Mouse (Mus musculus): ENCODE measurements around the gene Prdm16. TPM values are rescaled to one million over a fixed set of nuclear protein-coding genes. Genes with fewer than 3 reads are reported as not detected.
A peak's percentile ranks its signal among the peaks of the same experiment; 100 is the strongest.

Prdm16 gene
- polyA plus RNA-seq, 1 experiment from 2014 or later = 2.1 TPM

DNA sequence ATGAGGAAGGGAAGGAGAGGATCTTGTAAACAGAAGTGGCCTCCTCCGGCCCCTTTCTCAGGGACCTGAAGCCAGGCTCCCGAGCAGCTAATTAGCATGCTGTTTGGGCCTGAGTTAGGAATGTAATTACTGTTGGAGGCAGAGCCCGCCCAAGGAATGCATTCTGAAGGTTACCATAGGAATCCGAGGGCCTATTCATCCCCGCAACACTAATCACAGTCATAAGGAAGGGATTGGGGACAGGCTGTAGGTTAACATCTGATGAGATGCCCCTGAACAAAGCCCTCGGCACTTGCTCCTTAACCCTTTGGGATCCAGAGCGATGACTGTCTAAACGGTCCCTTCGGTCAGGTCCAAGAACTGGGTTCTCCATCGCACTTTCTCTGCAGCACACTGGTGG lies 36.7 kb downstream of the Prdm16 start:
- peaks cover 29% of the 10 kb centered on the region for H3K4me1 ChIP-seq (ENCODE audit: control insufficient read depth, low read depth, low read length)
- no peaks in the 10 kb centered on the region for H3K27me3 ChIP-seq (ENCODE audit: control insufficient read depth, insufficient read depth, low read depth, low read length)
- ATAC-seq (ENCODE audit: low read depth) = no peak
- WGBS (ENCODE audit: insufficient replicate concordance) = 59% methylated on average over 10 of the region's 10 CpGs
- no peak overlapping the region for H3K27ac ChIP-seq (ENCODE audit: low read length)
- no peak overlapping the region for H3K4me2 ChIP-seq (ENCODE audit: low read depth, low read length)
- H3K4me3 ChIP-seq (ENCODE audit: low read depth, low read length) = no peak overlapping the region
- no peak overlapping the region for H3K9ac ChIP-seq (ENCODE audit: low read depth, low read length)
- no peaks in the 10 kb centered on the region for H3K9me3 ChIP-seq (replicated peaks; ENCODE audit: control insufficient read depth, low read length)
- H3K36me3 ChIP-seq (ENCODE audit: control insufficient read depth, insufficient read depth) = no peaks in the 10 kb centered on the region

DNA sequence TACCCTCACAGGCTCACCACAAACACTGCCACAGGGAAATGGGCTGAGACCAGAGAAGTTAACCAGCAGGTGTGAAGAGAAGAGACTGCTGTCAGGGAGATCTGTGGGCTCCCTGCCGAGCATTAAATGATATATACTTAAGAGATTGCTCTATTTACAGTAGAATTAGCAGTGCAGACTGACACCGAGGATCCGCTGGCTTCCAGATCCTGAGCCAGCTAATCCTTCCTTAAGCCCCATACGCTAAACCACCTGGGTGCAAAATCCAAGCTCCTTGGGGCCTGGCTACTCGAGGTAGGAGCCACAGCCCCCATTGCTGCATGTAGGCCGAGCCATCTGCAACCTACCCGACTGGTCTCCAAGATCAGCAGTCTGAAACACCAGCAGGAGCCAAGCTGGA lies 38.3 kb downstream of the Prdm16 start:
- Histone ChIP-seq H3K27ac (ENCODE audit: low read length) (no peak overlapping the region), H3K9ac (ENCODE audit: low read depth, low read length) (no peak overlapping the region), H3K36me3 (ENCODE audit: control insufficient read depth, insufficient read depth) (no peaks in the 10 kb centered on the region), H3K9me3 (replicated peaks; ENCODE audit: control insufficient read depth, low read length) (no peaks in the 10 kb centered on the region), H3K4me1 (ENCODE audit: control insufficient read depth, low read depth, low read length) (peaks cover 13% of the 10 kb centered on the region), H3K27me3 (ENCODE audit: control insufficient read depth, insufficient read depth, low read depth, low read length) (no peaks in the 10 kb centered on the region), H3K4me2 (ENCODE audit: low read depth, low read length) (no peak overlapping the region), H3K4me3 (ENCODE audit: low read depth, low read length) (no peak overlapping the region)
- ATAC-seq (ENCODE audit: low read depth) = no peak
- 59% methylated on average over 7 of the region's 7 CpGs for WGBS (ENCODE audit: insufficient replicate concordance)

DNA sequence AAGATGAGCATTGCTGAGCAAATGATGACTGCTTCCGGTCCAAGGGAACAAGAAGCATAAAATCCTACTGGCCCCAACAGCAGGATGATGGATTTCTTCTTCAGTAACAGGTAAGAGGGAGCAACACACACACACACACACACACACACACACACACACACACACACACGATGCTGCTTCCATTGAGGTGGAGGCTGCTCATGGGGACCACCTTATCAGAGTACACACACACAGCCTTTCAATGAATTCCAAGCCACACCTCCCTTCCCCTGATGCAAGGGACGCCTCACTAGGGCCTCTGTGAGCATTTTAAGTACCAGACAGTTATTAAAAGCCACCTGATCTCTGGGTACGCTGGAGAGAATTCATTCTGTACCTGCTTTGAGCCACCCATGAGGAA lies 39.9 kb downstream of the Prdm16 start:
- Histone ChIP-seq H3K36me3 (ENCODE audit: control insufficient read depth, insufficient read depth) (no peaks in the 10 kb centered on the region), H3K4me2 (ENCODE audit: low read depth, low read length) (no peak overlapping the region; the same call in 1 of the 2 replicates), H3K27ac (ENCODE audit: low read length) (no peak overlapping the region), H3K9me3 (replicated peaks; ENCODE audit: control insufficient read depth, low read length) (no peaks in the 10 kb centered on the region), H3K27me3 (ENCODE audit: control insufficient read depth, insufficient read depth, low read depth, low read length) (no peaks in the 10 kb centered on the region), H3K4me3 (ENCODE audit: low read depth, low read length) (no peak overlapping the region), H3K9ac (ENCODE audit: low read depth, low read length) (no peak overlapping the region), H3K4me1 (ENCODE audit: control insufficient read depth, low read depth, low read length) (peaks cover 12% of the 10 kb centered on the region)
- WGBS (ENCODE audit: insufficient replicate concordance) = 26% methylated on average over 4 of the region's 4 CpGs
- peak; percentile 80 for ATAC-seq (ENCODE audit: low read depth)

DNA sequence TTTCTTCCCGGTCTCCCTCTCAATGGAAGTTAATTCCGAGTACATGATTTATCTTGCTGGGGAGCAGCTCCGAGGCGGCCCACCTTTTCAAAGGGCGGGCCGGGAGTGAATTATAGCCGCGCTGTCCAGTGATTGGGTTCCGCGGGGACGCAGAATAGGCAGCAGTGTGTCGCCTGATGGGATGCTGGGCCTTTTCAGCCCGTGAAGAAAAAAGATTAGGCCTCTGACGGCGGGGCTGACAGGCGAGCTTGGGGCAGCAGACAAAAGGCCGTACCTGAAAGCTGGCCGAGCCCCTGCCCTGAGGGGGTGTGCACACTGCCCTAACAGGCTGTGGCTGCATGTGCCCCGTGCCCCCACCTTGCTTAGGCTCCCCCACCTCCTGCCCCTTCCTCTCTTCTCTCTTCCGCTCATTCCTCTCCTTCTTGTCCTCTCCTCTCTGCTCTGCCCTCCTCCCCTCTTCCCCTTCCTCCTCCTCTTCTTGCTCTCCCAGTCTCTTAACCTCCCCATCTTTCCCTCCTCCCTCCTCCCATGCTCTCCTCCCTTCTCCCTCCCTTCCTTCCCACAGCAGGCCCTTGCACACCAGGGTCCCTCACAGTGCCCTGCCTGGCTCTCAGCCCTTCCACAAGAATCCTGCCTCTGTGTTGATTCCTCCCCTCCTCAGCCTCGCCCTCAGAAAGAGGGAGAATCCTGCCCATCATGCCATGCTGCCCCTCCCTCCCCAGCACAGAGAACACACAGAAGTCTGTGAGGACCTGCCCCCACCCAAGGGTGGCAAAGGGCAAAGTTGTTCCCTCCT lies 41.7 kb downstream of the Prdm16 start:
- Histone ChIP-seq H3K4me2 (ENCODE audit: low read depth, low read length) (no peak overlapping the region), H3K27ac (ENCODE audit: low read length) (no peak overlapping the region), H3K4me1 (ENCODE audit: control insufficient read depth, low read depth, low read length) (peaks cover 12% of the 10 kb centered on the region), H3K27me3 (ENCODE audit: control insufficient read depth, insufficient read depth, low read depth, low read length) (no peaks in the 10 kb centered on the region), H3K36me3 (ENCODE audit: control insufficient read depth, insufficient read depth) (no peaks in the 10 kb centered on the region), H3K4me3 (ENCODE audit: low read depth, low read length) (no peak overlapping the region), H3K9me3 (replicated peaks; ENCODE audit: control insufficient read depth, low read length) (no peaks in the 10 kb centered on the region), H3K9ac (ENCODE audit: low read depth, low read length) (no peak overlapping the region)
- whole genome bisulfite sequencing (ENCODE audit: insufficient replicate concordance) = 44% methylated on average over 21 of the region's 21 CpGs
- no peak for ATAC-seq (ENCODE audit: low read depth)

DNA sequence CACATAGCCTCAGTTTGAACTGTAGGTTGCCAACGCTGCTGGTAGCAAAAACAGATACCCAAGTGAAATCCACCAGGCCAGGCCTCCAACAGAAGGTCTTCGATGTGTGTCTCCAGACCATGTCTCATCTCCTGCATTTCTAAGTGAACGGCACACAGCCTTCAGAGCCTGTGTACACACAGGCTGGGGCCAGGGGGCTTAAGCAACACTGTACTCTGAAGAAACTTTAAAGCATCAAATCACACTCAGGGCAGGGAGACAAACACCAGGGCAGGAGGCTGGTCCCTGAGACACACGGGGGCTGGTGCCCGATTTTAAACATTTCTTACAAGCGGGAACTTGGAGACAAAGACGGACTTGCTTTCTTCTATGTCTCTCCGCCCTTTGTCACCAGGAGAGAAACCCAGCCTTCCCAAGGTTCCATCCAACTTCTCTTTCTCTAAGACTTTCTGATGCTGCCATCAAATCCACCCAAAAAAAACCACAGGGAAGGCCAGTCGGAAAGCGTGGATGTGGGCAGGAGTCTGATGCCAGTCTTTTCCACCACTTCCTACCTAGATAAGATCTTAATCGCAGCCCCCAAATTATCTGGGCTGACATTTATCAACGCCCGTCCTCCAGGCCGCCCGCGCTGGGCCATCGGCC lies 42.4 kb downstream of the Prdm16 start:
- no peak overlapping the region for H3K9ac ChIP-seq (ENCODE audit: low read depth, low read length)
- H3K36me3 ChIP-seq (ENCODE audit: control insufficient read depth, insufficient read depth) = no peaks in the 10 kb centered on the region
- no peak overlapping the region for H3K4me2 ChIP-seq (ENCODE audit: low read depth, low read length)
- H3K27me3 ChIP-seq (ENCODE audit: control insufficient read depth, insufficient read depth, low read depth, low read length) = no peaks in the 10 kb centered on the region
- no peak overlapping the region for H3K4me3 ChIP-seq (ENCODE audit: low read depth, low read length)
- peaks cover 12% of the 10 kb centered on the region for H3K4me1 ChIP-seq (ENCODE audit: control insufficient read depth, low read depth, low read length)
- 57% methylated on average over 17 of the region's 17 CpGs for WGBS (ENCODE audit: insufficient replicate concordance)
- no peaks in the 10 kb centered on the region for H3K9me3 ChIP-seq (replicated peaks; ENCODE audit: control insufficient read depth, low read length)
- ATAC-seq (ENCODE audit: low read depth) = no peak
- H3K27ac ChIP-seq (ENCODE audit: low read length) = no peak overlapping the region

DNA sequence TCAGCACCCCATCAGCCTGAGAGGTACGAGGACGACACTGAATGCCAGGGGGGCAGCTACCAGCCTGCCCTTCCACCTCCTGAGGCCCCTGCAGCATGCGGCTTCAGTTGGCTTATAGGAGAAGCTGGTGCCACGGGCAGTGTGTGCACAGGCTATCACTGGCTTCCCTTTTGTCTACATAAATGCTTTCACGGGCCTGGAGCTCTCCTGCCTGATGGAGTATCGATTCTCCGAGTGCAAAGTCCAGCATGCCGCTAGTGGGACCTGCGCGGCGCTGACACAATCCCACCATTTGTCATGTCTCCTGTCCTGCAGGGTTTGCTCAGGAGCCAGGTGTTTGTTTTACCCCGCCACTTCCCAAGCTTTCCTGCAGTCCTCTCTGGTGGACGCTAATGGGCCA lies 44.1 kb downstream of the Prdm16 start:
- 61% methylated on average over 13 of the region's 13 CpGs for WGBS (ENCODE audit: insufficient replicate concordance)
- ATAC-seq (ENCODE audit: low read depth) = peak; percentile 77
- Histone ChIP-seq H3K9ac (ENCODE audit: low read depth, low read length) (no peak overlapping the region), H3K4me2 (ENCODE audit: low read depth, low read length) (0 out of 2 replicates have a peak overlapping the region, but pooled peaks have one; percentile 8), H3K4me3 (ENCODE audit: low read depth, low read length) (no peak overlapping the region), H3K36me3 (ENCODE audit: control insufficient read depth, insufficient read depth) (no peaks in the 10 kb centered on the region), H3K27ac (ENCODE audit: low read length) (peak overlapping the region; percentile 52), H3K27me3 (ENCODE audit: control insufficient read depth, insufficient read depth, low read depth, low read length) (no peaks in the 10 kb centered on the region), H3K9me3 (replicated peaks; ENCODE audit: control insufficient read depth, low read length) (no peaks in the 10 kb centered on the region), H3K4me1 (ENCODE audit: control insufficient read depth, low read depth, low read length) (peaks cover 12% of the 10 kb centered on the region)

DNA sequence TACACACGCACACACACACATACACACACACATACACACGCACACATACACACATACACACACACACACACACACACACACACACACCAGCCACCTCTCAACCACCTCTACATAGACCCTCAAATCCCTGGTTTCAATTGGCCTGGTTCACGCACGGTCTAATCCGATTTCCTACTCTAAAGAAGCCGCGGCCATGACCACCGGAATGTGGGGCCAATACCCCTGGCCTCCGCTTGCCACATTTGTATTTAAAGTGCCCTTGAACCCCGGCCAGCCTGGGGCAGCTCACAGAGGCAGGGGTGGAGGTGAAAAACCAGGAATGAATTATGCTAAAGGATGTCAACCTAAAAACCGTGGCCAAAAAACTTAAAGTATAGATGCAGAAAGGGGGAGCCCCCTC lies 45.8 kb downstream of the Prdm16 start:
- ATAC-seq (ENCODE audit: low read depth) = no peak
- 63% methylated on average over 11 of the region's 11 CpGs for WGBS (ENCODE audit: insufficient replicate concordance)
- Histone ChIP-seq H3K27ac (ENCODE audit: low read length) (no peak overlapping the region; the same call in 1 of the 2 replicates), H3K36me3 (ENCODE audit: control insufficient read depth, insufficient read depth) (no peaks in the 10 kb centered on the region), H3K27me3 (ENCODE audit: control insufficient read depth, insufficient read depth, low read depth, low read length) (no peaks in the 10 kb centered on the region), H3K4me1 (ENCODE audit: control insufficient read depth, low read depth, low read length) (no peaks in the 10 kb centered on the region; the same call in none of the 2 replicates), H3K9me3 (replicated peaks; ENCODE audit: control insufficient read depth, low read length) (no peaks in the 10 kb centered on the region), H3K4me3 (ENCODE audit: low read depth, low read length) (no peak overlapping the region), H3K4me2 (ENCODE audit: low read depth, low read length) (no peak overlapping the region), H3K9ac (ENCODE audit: low read depth, low read length) (no peak overlapping the region)

DNA sequence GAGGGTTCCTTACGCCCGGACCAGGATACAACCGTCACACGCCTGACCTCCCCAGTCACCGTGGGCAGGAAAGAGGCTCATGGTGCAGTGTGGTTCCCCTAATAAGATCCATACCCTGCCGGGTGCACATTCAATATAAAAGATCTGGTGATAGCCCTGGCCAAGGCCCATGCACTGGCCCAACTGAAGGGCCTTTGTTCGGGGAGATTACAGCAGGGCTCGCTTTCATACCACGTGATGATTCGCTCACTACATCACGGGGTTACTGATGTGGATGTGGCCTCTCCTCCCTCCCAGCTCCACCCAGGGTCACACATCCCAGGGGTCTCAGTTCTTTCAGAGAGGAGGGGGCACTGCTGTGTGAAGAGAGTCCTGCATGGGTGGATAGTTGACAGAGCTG lies 50.3 kb downstream of the Prdm16 start:
- Histone ChIP-seq H3K36me3 (ENCODE audit: control insufficient read depth, insufficient read depth) (no peaks in the 10 kb centered on the region), H3K9me3 (replicated peaks; ENCODE audit: control insufficient read depth, low read length) (no peaks in the 10 kb centered on the region), H3K4me2 (ENCODE audit: low read depth, low read length) (no peak overlapping the region), H3K9ac (ENCODE audit: low read depth, low read length) (no peak overlapping the region), H3K27me3 (ENCODE audit: control insufficient read depth, insufficient read depth, low read depth, low read length) (no peaks in the 10 kb centered on the region), H3K27ac (ENCODE audit: low read length) (no peak overlapping the region), H3K4me3 (ENCODE audit: low read depth, low read length) (no peak overlapping the region), H3K4me1 (ENCODE audit: control insufficient read depth, low read depth, low read length) (no peaks in the 10 kb centered on the region; the same call in 1 of the 2 replicates)
- WGBS (ENCODE audit: insufficient replicate concordance) = 75% methylated on average over 11 of the region's 11 CpGs
- no peak for ATAC-seq (ENCODE audit: low read depth)

DNA sequence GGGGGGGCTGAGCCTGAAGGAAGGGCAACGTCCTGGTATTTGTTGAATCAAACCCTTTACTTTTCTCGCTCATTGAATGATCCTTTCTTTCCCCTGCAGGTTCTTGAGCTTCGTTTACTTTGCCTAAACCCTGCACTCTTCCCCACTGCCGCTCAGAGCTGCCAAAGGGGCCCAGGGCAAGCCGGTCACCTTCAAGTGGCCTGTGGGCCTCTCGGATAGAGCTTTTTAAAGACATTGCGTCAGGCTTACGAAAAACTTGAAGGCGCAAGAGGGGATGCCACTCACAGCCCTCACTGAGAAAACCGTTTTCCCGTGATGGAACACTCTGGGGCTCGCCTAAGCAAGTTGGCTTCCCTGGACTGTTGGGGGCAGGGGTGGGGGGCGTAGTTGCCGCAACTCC lies 50.9 kb downstream of the Prdm16 start:
- Histone ChIP-seq H3K36me3 (ENCODE audit: control insufficient read depth, insufficient read depth) (no peaks in the 10 kb centered on the region), H3K27me3 (ENCODE audit: control insufficient read depth, insufficient read depth, low read depth, low read length) (no peaks in the 10 kb centered on the region), H3K4me1 (ENCODE audit: control insufficient read depth, low read depth, low read length) (no peaks in the 10 kb centered on the region), H3K27ac (ENCODE audit: low read length) (no peak overlapping the region), H3K9ac (ENCODE audit: low read depth, low read length) (no peak overlapping the region), H3K4me3 (ENCODE audit: low read depth, low read length) (no peak overlapping the region), H3K9me3 (replicated peaks; ENCODE audit: control insufficient read depth, low read length) (no peaks in the 10 kb centered on the region), H3K4me2 (ENCODE audit: low read depth, low read length) (no peak overlapping the region)
- 65% methylated on average over 14 of the region's 14 CpGs for WGBS (ENCODE audit: insufficient replicate concordance)
- ATAC-seq (ENCODE audit: low read depth) = no peak

Measured in liver, embryonic 16.5 days (tissue).